Mouse (Mus musculus) forebrain, embryonic 14.5 days (tissue): ENCODE results near the gene Pitpnb. TPM values are rescaled to one million over a fixed set of nuclear protein-coding genes. Genes with fewer than 3 reads are reported as not detected.

Source experiments
- polyA plus RNA-seq: library from polyadenylated mRNA; unstranded; fragments of >200 nt; fragmentation: Nextera tagmentation; extraction: Ambion mirVana; gene quantifications from 2 replicates; pipeline ENCODE4 v1.2.1, GENCODE M21; 2014

Gene Pitpnb
- polyA plus RNA-seq, 1 experiment from 2014 or later = 102 TPM

Other genes starting within 250 kb of the Pitpnb start
- 57.2 and 71.2 TPM in 2 replicates for gene Mn1, start 86.6 kb downstream of the Pitpnb start, polyA plus RNA-seq